Mouse (Mus musculus) myocyte (in vitro differentiated cells): ENCODE results near the gene Ccr5.
"Not testable (repeated sequence)": the region's sequence is repeated elsewhere in the genome, so short reads cannot be mapped to it uniquely, and the experiment has no call there.

Experiments
- MAX ChIP-seq: IDR thresholded peaks from one replicate; pipeline ENCODE4 v1.6.1; 2011; ENCODE audit warnings: low read depth, mild to moderate bottlenecking, control low read depth
- POLR2A ChIP-seq: IDR thresholded peaks from one replicate; pipeline ENCODE4 v1.6.1; 2011; ENCODE audit warnings: low read depth, mild to moderate bottlenecking, control low read depth, moderate library complexity; ENCODE audit not compliant: insufficient read length
- TCF12 ChIP-seq: IDR thresholded peaks from one replicate; pipeline ENCODE4 v1.6.1; 2011; ENCODE audit warnings: mild to moderate bottlenecking, control low read depth; ENCODE audit not compliant: poor library complexity, insufficient read depth, severe bottlenecking
- USF1 ChIP-seq: IDR thresholded peaks from one replicate; pipeline ENCODE4 v1.6.1; 2011; ENCODE audit warnings: low read depth, mild to moderate bottlenecking, control low read depth, moderate library complexity

DNA sequence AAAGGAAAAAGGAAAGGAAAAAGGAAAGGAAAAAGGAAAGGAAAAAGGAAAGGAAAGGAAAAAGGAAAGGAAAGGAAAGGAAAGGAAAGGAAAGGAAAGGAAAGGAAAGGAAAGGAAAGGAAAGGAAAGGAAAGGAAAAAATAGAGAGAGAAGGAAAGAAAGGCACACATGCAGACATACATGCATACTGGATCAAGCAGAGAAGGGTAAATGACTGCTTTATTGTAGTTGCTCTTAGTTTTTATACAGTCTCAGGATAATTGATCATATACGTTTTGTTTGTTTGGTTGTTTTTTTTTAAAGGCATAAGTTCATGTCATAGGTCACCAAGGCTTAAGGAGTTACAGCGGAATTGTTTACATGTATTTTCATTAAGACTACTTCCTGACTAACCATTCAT, 11.6 kb downstream of the Ccr5 start:
- TF ChIP-seq TCF12, USF1, POLR2A, MAX: not testable (repeated sequence)
